Mouse (Mus musculus) ES-Bruce4 (cell line): ENCODE measurements at regions not wholly inside any gene's neighbourhood (a gene's known extent, or its start where the extent isn't known, plus 50 kb on each side); places are given as distances from the start of the nearest gene placed in this dataset.

ENCODE experiments used
- CTCF ChIP-seq: IDR thresholded peaks from one replicate; pipeline ENCODE4 v1.8.1; 2011; ENCODE audit warnings: low read depth, low read length
- EP300 ChIP-seq: IDR thresholded peaks from 2 replicates; pipeline ENCODE4 v1.6.1; 2011; ENCODE audit warnings: low read depth, low read length; ENCODE audit not compliant: insufficient read depth
- POLR2A ChIP-seq: IDR thresholded peaks from one replicate; pipeline ENCODE4 v1.8.1; 2011; ENCODE audit warnings: low read length; ENCODE audit not compliant: insufficient read depth

DNA sequence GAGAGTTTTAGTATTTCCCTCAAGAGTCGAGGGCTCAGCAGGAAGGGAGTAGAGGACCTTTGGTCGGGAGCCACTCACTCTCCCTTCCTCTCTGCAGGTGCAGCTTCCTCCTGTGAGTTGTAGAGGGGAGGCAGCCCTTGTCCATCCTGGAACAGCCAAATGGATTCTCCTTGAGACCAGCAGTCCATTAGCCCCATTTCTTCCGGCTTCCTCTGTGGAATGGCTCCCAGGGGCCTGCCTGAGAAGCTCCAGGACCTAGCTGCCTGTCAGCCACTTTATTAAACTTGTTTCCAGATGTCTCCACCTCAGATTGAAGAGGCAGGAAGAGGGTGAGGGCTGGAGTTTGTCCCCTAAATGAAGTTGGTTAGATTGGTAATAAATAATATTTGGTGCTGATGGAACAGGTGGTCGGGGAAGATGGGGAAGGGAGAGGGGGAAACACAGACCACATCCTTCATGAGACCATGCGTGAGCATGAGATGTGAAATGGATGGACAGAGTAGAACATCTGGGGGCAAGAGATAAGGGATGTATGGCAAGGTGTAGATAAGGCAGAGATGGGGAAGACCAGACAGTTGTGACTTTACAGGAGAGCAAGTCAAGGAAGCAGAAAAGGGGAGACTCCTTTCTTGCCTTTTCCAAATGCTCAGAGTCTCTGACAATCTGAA, 56.7 kb upstream of the Tnp1 start:
- TF ChIP-seq POLR2A (no peak), CTCF (no peak), EP300 (no peak)
